Mouse (Mus musculus): Measurements from ENCODE around the gene Simc1. TPM values are rescaled to one million over a fixed set of nuclear protein-coding genes. Genes with fewer than 3 reads are reported as not detected.

Gene Simc1
- total RNA-seq (2023) = 45.0 TPM

GRCm38 (mm10) chr13:54503604-54504521, at the start of gene Simc1:
Simc1 (plus strand) TSS chr13:54503779.

GRCm38 (mm10) chr13:54468098-54469011, 35.2 kb upstream of the Simc1 start, which contains the start of gene Thoc3:
Thoc3 (minus strand) TSS chr13:54468849.

GRCm38 (mm10) chr13:54565201-54565581, 61.6 kb downstream of the Simc1 start, which contains the start of gene 4833439L19Rik:
4833439L19Rik (minus strand) TSS chr13:54565435.

GRCm38 (mm10) chr13:54574854-54575481, 71.4 kb downstream of the Simc1 start, which contains the start of gene Arl10:
Arl10 (plus strand) TSS chr13:54575015.

GRCm38 (mm10) chr13:54589996-54590951, 86.7 kb downstream of the Simc1 start, which contains the start of the genes Nop16 and Higd2a:
Nop16 (minus strand) TSS chr13:54590090.
Higd2a (plus strand) TSS chr13:54590207.

Other genes with a start within 250 kb of the Simc1 start
- 0.64 TPM for gene Cplx2, start 132.4 kb upstream of the Simc1 start, total RNA-seq (2023)
- 28.2 TPM for gene Thoc3, start 34.9 kb upstream of the Simc1 start, total RNA-seq (2023)
- 31.2 TPM for gene 4833439L19Rik, start 61.7 kb downstream of the Simc1 start, total RNA-seq (2023)
- 3.0 TPM for gene Arl10, start 71.2 kb downstream of the Simc1 start, total RNA-seq (2023)
- gene Nop16, start 86.3 kb downstream of the Simc1 start, total RNA-seq (2023) = 11.6 TPM
- gene Higd2a, start 86.4 kb downstream of the Simc1 start, total RNA-seq (2023) = 78.3 TPM
- 40.4 TPM for gene Cltb, start 107.6 kb downstream of the Simc1 start, total RNA-seq (2023)
- gene Faf2, start 118.0 kb downstream of the Simc1 start, total RNA-seq (2023) = 54.7 TPM
- 228 TPM for gene Rnf44, start 190.1 kb downstream of the Simc1 start, total RNA-seq (2023)
- gene Cdhr2, start 197.7 kb downstream of the Simc1 start, total RNA-seq (2023) = not detected
- not detected for gene Gprin1, start 246.1 kb downstream of the Simc1 start, total RNA-seq (2023)

All from CD4-positive naive resting alpha-beta T cell, adult 76 days (primary cell).